Mouse (Mus musculus) activated CD4-positive, CD25-positive, alpha-beta regulatory T cell, adult 4 months (primary cell): ENCODE measurements around the gene Vmn1r209. TPM values are rescaled to one million over a fixed set of nuclear protein-coding genes. Genes with fewer than 3 reads are reported as not detected.
"Not testable (repeated sequence)": the region's sequence is repeated elsewhere in the genome, so short reads cannot be mapped to it uniquely, and the experiment has no call there.

Source experiments
- ATAC-seq: one replicate; pipeline ENCODE4 v1.8.0; 2017
- polyA plus RNA-seq, 2 experiments: library from polyadenylated mRNA; unstranded; fragments of 100-300 nt; shearing (Covaris generic); gene quantifications; one replicate each; pipeline ENCODE4 v1.2.1; 2017

Vmn1r209 gene
- polyA plus RNA-seq: not detected

- not testable (repeated sequence) for ATAC-seq
Measured at GRCm38 (mm10) chr13:22809582-22809981, at the start of gene Vmn1r209. Gene Vmn1r209, minus strand, starts transcription at chr13:22809682.

- no peak for ATAC-seq
Measured at GRCm38 (mm10) chr13:22857461-22857860, 48.0 kb upstream of the Vmn1r209 start, which contains the start of gene Vmn1r211. Gene Vmn1r211, minus strand, starts transcription at chr13:22857561.

DNA sequence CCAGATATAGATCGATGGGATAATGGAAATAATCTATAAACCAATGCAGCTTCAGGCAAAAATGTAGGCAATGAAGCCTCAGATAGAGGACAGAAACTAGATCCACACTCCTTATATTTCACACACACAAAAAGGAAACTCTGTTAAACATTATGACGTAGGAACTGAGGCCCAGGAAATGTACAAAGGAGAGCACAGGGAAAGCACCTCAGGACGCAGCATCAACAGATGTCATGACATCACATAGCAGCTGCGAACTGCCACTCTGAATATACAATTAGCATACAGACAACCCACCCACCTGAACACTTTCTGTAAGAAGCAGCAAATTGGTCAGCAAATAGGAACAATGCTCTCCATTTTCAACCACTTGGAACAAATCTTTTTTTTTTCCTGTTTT, 45.3 kb upstream of the Vmn1r209 start:
- ATAC-seq: no peak

DNA sequence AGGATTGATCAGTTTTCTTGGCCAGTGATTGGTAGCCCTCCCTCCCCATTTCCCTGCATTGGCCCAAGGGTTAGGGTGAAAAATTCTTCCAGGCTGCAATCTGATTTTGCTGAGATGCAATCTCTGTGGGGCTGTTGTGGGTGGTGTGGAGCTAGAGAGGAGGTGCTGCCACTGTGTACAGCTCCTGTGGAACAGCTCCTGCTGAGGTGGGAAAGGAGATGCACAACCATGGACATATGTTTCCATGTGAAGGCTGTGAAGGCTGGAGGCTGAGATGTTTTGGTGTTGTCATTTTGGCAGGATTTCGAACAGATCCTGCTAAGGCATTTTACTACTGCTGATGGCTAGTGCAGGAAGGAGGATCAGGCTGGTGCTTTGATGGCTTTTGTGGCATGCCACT, 37.3 kb upstream of the Vmn1r209 start:
- ATAC-seq: no peak

GRCm38 (mm10) chr13:22844304-22844703, 34.8 kb upstream of the Vmn1r209 start:
- not testable (repeated sequence) for ATAC-seq

GRCm38 (mm10) chr13:22831248-22831647, 21.8 kb upstream of the Vmn1r209 start, which contains the start of gene Vmn1r210:
Gene Vmn1r210, minus strand, starts transcription at chr13:22831348.
- ATAC-seq: no peak

DNA sequence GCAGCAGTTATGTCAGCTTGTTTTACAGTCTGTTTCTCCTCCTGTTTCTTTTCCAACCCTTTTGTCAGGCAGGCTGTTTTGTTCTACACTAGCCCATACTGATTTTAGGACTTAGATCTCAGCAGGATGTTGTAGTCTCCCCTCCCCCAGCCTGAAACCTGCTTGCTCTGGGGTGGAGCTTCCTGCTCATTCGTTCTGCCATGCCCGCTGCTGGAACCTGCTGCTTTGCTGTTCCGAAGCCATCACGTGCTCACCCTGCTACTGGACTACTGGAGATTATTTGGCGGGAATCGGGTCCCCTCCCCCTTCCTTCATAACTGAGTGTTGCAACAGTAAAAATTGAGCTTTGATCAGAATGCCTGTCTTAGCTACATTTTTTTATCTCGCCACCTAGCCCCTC, 19.9 kb upstream of the Vmn1r209 start:
- ATAC-seq: not testable (repeated sequence)

DNA sequence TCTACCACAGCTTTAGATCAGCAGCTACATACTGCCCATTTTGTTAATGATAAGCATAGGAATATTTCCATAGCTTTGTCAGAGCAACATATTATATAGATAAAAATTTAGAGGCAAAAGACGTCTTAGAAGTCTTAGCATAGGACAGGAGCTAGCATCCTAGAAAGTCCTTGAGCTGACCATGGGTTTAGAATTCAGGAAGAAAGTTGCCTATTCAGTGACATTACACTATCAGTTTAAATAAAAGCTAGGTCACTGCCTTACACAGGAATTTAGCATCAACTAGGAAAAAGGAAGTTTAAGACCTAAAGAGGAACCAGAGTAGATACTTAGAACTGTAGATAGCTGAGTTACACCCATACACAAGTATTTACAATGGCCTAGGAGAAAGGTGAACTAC, 12.1 kb upstream of the Vmn1r209 start:
- not testable (repeated sequence) for ATAC-seq

DNA sequence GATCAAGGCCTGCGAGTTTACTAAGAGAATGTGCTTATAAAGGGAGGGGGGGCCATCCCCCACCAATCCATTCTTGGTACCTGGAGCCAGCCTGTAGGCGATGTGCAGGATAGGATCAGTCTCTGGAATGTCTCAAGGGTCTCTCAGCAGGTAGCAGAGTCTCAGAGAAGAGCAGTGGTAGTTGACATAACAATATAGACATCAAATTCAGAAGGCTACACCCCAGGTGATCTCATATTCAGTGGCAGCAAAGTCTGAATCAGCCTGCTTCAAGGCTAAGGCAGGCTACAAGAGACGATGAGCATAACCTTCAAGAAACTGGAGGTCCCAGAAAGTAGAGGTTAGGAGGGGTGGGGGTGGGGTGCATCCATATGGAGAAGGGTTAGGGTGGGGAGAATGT, 21.4 kb downstream of the Vmn1r209 start:
- ATAC-seq: not testable (repeated sequence)

GRCm38 (mm10) chr13:22784159-22784558, 25.3 kb downstream of the Vmn1r209 start:
- ATAC-seq: not testable (repeated sequence)

GRCm38 (mm10) chr13:22777300-22777699, 32.2 kb downstream of the Vmn1r209 start, which contains the start of gene Vmn1r208:
Gene Vmn1r208, minus strand, starts transcription at chr13:22777400.
- not testable (repeated sequence) for ATAC-seq

GRCm38 (mm10) chr13:22771592-22771991, 37.9 kb downstream of the Vmn1r209 start:
- not testable (repeated sequence) for ATAC-seq

Other genes starting within 250 kb of the Vmn1r209 start
- not detected for gene Vmn1r205, start 216.7 kb downstream of the Vmn1r209 start, polyA plus RNA-seq
- not detected for gene Vmn1r206, start 185.4 kb downstream of the Vmn1r209 start, polyA plus RNA-seq
- gene Vmn1r207-ps, start 80.1 kb downstream of the Vmn1r209 start, polyA plus RNA-seq: not detected
- gene Vmn1r208, start 32.3 kb downstream of the Vmn1r209 start, polyA plus RNA-seq: under 1 TPM in 1 of 2 experiments, not detected in 1; 0.11 TPM
- gene Vmn1r210, start 21.7 kb upstream of the Vmn1r209 start, polyA plus RNA-seq: not detected
- not detected for gene Vmn1r211, start 47.9 kb upstream of the Vmn1r209 start, polyA plus RNA-seq
- gene Vmn1r212, start 74.5 kb upstream of the Vmn1r209 start, polyA plus RNA-seq: not detected
- not detected for gene Vmn1r213, start 198.0 kb upstream of the Vmn1r209 start, polyA plus RNA-seq
- under 1 TPM in 1 of 2 experiments, not detected in 1; 0.45 TPM for gene Vmn1r214, start 220.7 kb upstream of the Vmn1r209 start, polyA plus RNA-seq